Mouse (Mus musculus) MEL (cell line): ENCODE results near the gene Tmem179. TPM values are rescaled to one million over a fixed set of nuclear protein-coding genes. Genes with fewer than 3 reads are reported as not detected.

Experiments
- DNase-seq: peaks from one replicate; pipeline ENCODE4 v3.0.0; 2011; ENCODE audit warnings: low read depth, low spot score
- H3K27ac ChIP-seq: 2 replicates; pipeline ENCODE4 v1.5.1; 2012; ENCODE audit warnings: low read depth, mild to moderate bottlenecking, control low read depth, low read length, moderate library complexity; ENCODE audit not compliant: control insufficient read depth
- H3K27me3 ChIP-seq, 2 experiments: fragments of 150-350 bp in 1 of 2; sonication (generic) in 1 of 2; 2 replicates each; pipeline ENCODE4 v1.6.1; 2012; ENCODE audit warnings: low read length in 2 of 2, mild to moderate bottlenecking in 2 of 2, improper control_type of control experiment in 1 of 2, moderate library complexity in 1 of 2; ENCODE audit not compliant: insufficient read depth in 2 of 2, control insufficient read depth in 1 of 2
- H3K36me3 ChIP-seq, 2 experiments: 2 replicates each; pipeline ENCODE4 v1.6.1; 2012 to 2014; ENCODE audit warnings: low read length in 2 of 2, improper control_type of control experiment in 1 of 2, inconsistent platforms in 1 of 2, mild to moderate bottlenecking in 1 of 2; ENCODE audit not compliant: insufficient read depth in 2 of 2, control insufficient read depth in 1 of 2
- H3K4me1 ChIP-seq, 2 experiments: fragments of 150-350 bp in 1 of 2; sonication (generic) in 1 of 2; 2 replicates each; pipeline ENCODE4 v1.6.1; 2012; ENCODE audit warnings: low read length in 2 of 2, improper control_type of control experiment in 1 of 2, mild to moderate bottlenecking in 1 of 2; ENCODE audit not compliant: insufficient read depth in 2 of 2, control insufficient read depth in 1 of 2
- H3K4me3 ChIP-seq, 2 experiments: fragments of 150-350 bp in 1 of 2; sonication (generic) in 1 of 2; 2 replicates each; pipeline ENCODE4 v1.5.1; 2012; ENCODE audit warnings: low read depth in 2 of 2, low read length in 2 of 2, mild to moderate bottlenecking in 2 of 2, moderate library complexity in 2 of 2, control low read depth in 1 of 2, improper control_type of control experiment in 1 of 2; ENCODE audit not compliant: control insufficient read depth in 1 of 2, insufficient read depth in 1 of 2
- H3K79me2 ChIP-seq: 2 replicates; pipeline ENCODE4 v1.6.1; 2012; ENCODE audit warnings: mild to moderate bottlenecking, low read length, moderate library complexity; ENCODE audit not compliant: control insufficient read depth, poor library complexity, insufficient read depth
- H3K9ac ChIP-seq: 2 replicates; pipeline ENCODE4 v1.6.1; 2012; ENCODE audit warnings: low read depth, mild to moderate bottlenecking, control low read depth, low read length, moderate library complexity; ENCODE audit not compliant: control insufficient read depth, poor library complexity, severe bottlenecking
- H3K9me3 ChIP-seq: fragments of 150-350 bp; sonication (generic); replicated peaks from 2 replicates; pipeline ENCODE4 v1.6.1; 2012; ENCODE audit warnings: mild to moderate bottlenecking, low read length, improper control_type of control experiment, moderate library complexity; ENCODE audit not compliant: insufficient read depth
- BHLHE40 ChIP-seq: IDR thresholded peaks from 2 replicates; pipeline ENCODE4 v1.6.1; 2012; ENCODE audit warnings: low read depth, mild to moderate bottlenecking, inconsistent platforms, low read length, improper control_type of control experiment, borderline replicate concordance
- CHD2 ChIP-seq: IDR thresholded peaks from 2 replicates; pipeline ENCODE4 v1.6.1; 2011; ENCODE audit warnings: low read length, improper control_type of control experiment
- CTCF ChIP-seq, 3 experiments: IDR thresholded peaks in 2 of 3; conservative IDR thresholded peaks in 1 of 3; 2 replicates each; pipeline ENCODE4 v1.5.1; 2011 to 2012; ENCODE audit warnings: low read length in 3 of 3, low read depth in 2 of 3, mild to moderate bottlenecking in 2 of 3, improper control_type of control experiment in 1 of 3, inconsistent platforms in 1 of 3, mixed read lengths in 1 of 3, moderate library complexity in 1 of 3; ENCODE audit not compliant: control insufficient read depth in 1 of 3, insufficient read depth in 1 of 3, poor library complexity in 1 of 3, severe bottlenecking in 1 of 3
- E2F4 ChIP-seq: IDR thresholded peaks from 2 replicates; pipeline ENCODE4 v1.6.1; 2011; ENCODE audit warnings: low read depth, low read length, improper control_type of control experiment, borderline replicate concordance
- EP300 ChIP-seq, 2 experiments: IDR thresholded peaks; 2 replicates each; pipeline ENCODE4 v1.6.1; 2011; ENCODE audit warnings: improper control_type of control experiment in 2 of 2, low read length in 2 of 2, low read depth in 1 of 2, mild to moderate bottlenecking in 1 of 2
- GABPA ChIP-seq: IDR thresholded peaks from 2 replicates; pipeline ENCODE4 v1.6.1; 2012; ENCODE audit warnings: low read depth, mild to moderate bottlenecking, inconsistent platforms, low read length, improper control_type of control experiment, moderate library complexity
- GATA1 ChIP-seq: IDR thresholded peaks from 2 replicates; pipeline ENCODE4 v1.6.1; 2011; ENCODE audit warnings: low read depth, low read length, improper control_type of control experiment
- HCFC1 ChIP-seq: IDR thresholded peaks from 2 replicates; pipeline ENCODE4 v1.6.1; 2012; ENCODE audit warnings: low read depth, mild to moderate bottlenecking, inconsistent platforms, low read length, improper control_type of control experiment, moderate library complexity
- KAT2A ChIP-seq: conservative IDR thresholded peaks from 2 replicates; pipeline ENCODE4 v1.6.1; 2012; ENCODE audit warnings: low read depth, low read length, improper control_type of control experiment, inconsistent platforms
- MAFK ChIP-seq: IDR thresholded peaks from 2 replicates; pipeline ENCODE4 v1.6.1; 2011; ENCODE audit warnings: low read depth, mild to moderate bottlenecking, low read length, improper control_type of control experiment, borderline replicate concordance
- MAZ ChIP-seq: IDR thresholded peaks from 2 replicates; pipeline ENCODE4 v1.6.1; 2012; ENCODE audit warnings: low read depth, mild to moderate bottlenecking, inconsistent platforms, low read length, improper control_type of control experiment
- MYB ChIP-seq: IDR thresholded peaks from 2 replicates; pipeline ENCODE4 v1.6.1; 2011; ENCODE audit warnings: mild to moderate bottlenecking, low read depth, low read length, improper control_type of control experiment
- MYC ChIP-seq: IDR thresholded peaks from 2 replicates; pipeline ENCODE4 v1.6.1; 2011; ENCODE audit warnings: low read depth, mild to moderate bottlenecking, low read length, improper control_type of control experiment, moderate library complexity
- NELFE ChIP-seq: IDR thresholded peaks from 2 replicates; pipeline ENCODE4 v1.6.1; 2011; ENCODE audit warnings: low read depth, low read length, improper control_type of control experiment
- NRF1 ChIP-seq: IDR thresholded peaks from 2 replicates; pipeline ENCODE4 v1.6.1; 2014; ENCODE audit warnings: low read depth, mild to moderate bottlenecking, inconsistent platforms, low read length, improper control_type of control experiment, moderate library complexity; ENCODE audit not compliant: poor library complexity, insufficient read depth, severe bottlenecking
- POLR2AphosphoS5 ChIP-seq: IDR thresholded peaks from 2 replicates; pipeline ENCODE4 v1.6.1; 2012; ENCODE audit warnings: low read depth, borderline replicate concordance, mild to moderate bottlenecking, inconsistent platforms, low read length, moderate library complexity, mixed read lengths
- RCOR1 ChIP-seq: IDR thresholded peaks from 2 replicates; pipeline ENCODE4 v1.6.1; 2012; ENCODE audit warnings: low read depth, mild to moderate bottlenecking, inconsistent platforms, low read length, improper control_type of control experiment
- SIN3A ChIP-seq: IDR thresholded peaks from 2 replicates; pipeline ENCODE4 v1.6.1; 2012; ENCODE audit warnings: low read length, improper control_type of control experiment, inconsistent platforms
- TAL1 ChIP-seq: IDR thresholded peaks from 2 replicates; pipeline ENCODE4 v1.6.1; 2012; ENCODE audit warnings: mild to moderate bottlenecking, inconsistent platforms, low read length, moderate library complexity, mixed read lengths
- TBP ChIP-seq: IDR thresholded peaks from 2 replicates; pipeline ENCODE4 v1.8.0; 2011; ENCODE audit warnings: low read depth, low read length, improper control_type of control experiment
- TCF12 ChIP-seq: IDR thresholded peaks from 2 replicates; pipeline ENCODE4 v1.6.1; 2014; ENCODE audit warnings: low read depth, mild to moderate bottlenecking, inconsistent platforms, low read length, improper control_type of control experiment, moderate library complexity
- UBTF ChIP-seq: IDR thresholded peaks from 2 replicates; pipeline ENCODE4 v1.6.1; 2012; ENCODE audit warnings: low read depth, mild to moderate bottlenecking, inconsistent platforms, low read length, improper control_type of control experiment, moderate library complexity, borderline replicate concordance; ENCODE audit not compliant: insufficient read depth
- USF1 ChIP-seq: IDR thresholded peaks from 2 replicates; pipeline ENCODE4 v1.6.1; 2014; ENCODE audit warnings: low read depth, mild to moderate bottlenecking, inconsistent platforms, low read length, improper control_type of control experiment, moderate library complexity
- ZC3H11A ChIP-seq: IDR thresholded peaks from 2 replicates; pipeline ENCODE4 v1.6.1; 2012; ENCODE audit warnings: low read depth, mild to moderate bottlenecking, inconsistent platforms, low read length, improper control_type of control experiment
- ZKSCAN1 ChIP-seq: IDR thresholded peaks from 2 replicates; pipeline ENCODE4 v1.6.1; 2012; ENCODE audit warnings: low read depth, mild to moderate bottlenecking, inconsistent platforms, low read length, improper control_type of control experiment, moderate library complexity
- ZNF384 ChIP-seq: IDR thresholded peaks from 2 replicates; pipeline ENCODE4 v1.6.1; 2012; ENCODE audit warnings: low read depth, mild to moderate bottlenecking, inconsistent platforms, low read length, improper control_type of control experiment
- polyA plus RNA-seq, 2 experiments: library from polyadenylated mRNA; stranded (reverse) in 1 of 2; unstranded in 1 of 2; fragments of >175 nt in 1 of 2; fragments of >200 nt in 1 of 2; gene quantifications; 2 replicates each; pipeline versions ENCODE4 v1.2.1 to v1.2.4; 2012; ENCODE audit warnings: low replicate concordance in 2 of 2, low read depth in 1 of 2; ENCODE audit not compliant: insufficient read length in 2 of 2, insufficient read depth in 1 of 2, missing spikeins in 1 of 2
- total RNA-seq: library from RNA; depleted of rRNA; stranded (reverse); fragments of 300-350 nt; gene quantifications from 2 replicates; pipeline ENCODE4 v1.2.3, GENCODE M21; 2012

Tmem179 gene
- total and polyA plus RNA-seq, 3 experiments: 0.08 to 0.10 TPM; not detected in 1

DNA sequence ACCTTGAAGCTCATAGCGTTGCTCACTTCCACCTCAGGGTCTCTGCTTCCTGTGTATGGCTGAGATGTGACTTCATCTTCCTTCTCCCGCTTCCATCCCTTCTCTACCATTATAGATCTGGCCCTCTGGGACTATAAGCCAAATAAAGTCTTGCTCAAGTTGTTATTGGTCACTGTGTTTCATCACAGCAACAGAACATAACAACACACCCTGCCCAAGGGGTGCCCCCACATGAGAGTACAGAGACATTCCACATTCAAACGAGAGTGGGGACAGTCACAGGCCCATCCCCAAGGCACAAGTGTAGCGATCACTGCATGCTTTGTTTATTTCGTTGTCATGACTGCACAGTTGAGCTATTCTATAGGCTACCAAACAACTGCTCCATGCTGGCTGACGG lies 20.7 kb upstream of the Tmem179 start:
- Histone ChIP-seq H3K79me2 (no peaks in the 10 kb centered on the region), H3K4me3 (no peak overlapping the region), H3K27me3 (0 out of 4 replicates have a peak, but pooled peaks cover 0 to 2% of the 10 kb centered on the region in 2 experiments), H3K9me3 (no peaks in the 10 kb centered on the region), H3K27ac (no peak overlapping the region), H3K9ac (no peak overlapping the region), H3K36me3 (no peaks in the 10 kb centered on the region), H3K4me1 (no peaks in the 10 kb centered on the region)
- TF ChIP-seq CTCF (IDR thresholded peaks at IDR 0.05 in 2 of 3, conservative IDR thresholded peaks at IDR 0.05 in 1 of 3; ENCODE audit: control insufficient read depth in 1 of 3, insufficient read depth in 1 of 3, low read depth in 2 of 3, low read length in 3 of 3, poor library complexity in 1 of 3, severe bottlenecking in 1 of 3): no peak
- peak; percentile 91; the same call in 1 of the 2 replicates for TF ChIP-seq POLR2AphosphoS5
- DNase-seq: no peak

DNA sequence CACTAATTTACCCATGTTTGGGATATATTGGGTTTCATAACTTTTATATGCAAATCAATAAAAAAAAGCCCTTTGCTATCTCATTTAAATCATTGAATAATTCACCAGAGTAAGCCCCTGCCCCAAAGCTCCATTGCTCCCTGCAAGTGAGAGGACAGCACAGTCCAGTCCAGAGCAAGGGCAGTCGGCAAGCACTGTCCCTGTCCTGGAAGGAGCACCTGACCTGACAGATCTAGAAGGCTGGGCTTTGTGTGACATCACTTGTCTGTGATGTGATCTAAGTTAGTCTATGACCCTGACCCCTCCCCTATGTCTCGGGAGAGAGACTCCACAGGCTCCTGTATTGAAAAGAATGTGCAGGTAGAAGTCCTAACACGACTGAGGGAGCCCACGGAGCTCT lies 17.2 kb upstream of the Tmem179 start:
- Histone ChIP-seq H3K79me2 (no peaks in the 10 kb centered on the region), H3K4me3 (no peak overlapping the region), H3K36me3 (no peaks in the 10 kb centered on the region), H3K27ac (no peak overlapping the region), H3K27me3 (0 out of 4 replicates have a peak, but pooled peaks cover 0 to 2% of the 10 kb centered on the region in 2 experiments), H3K9me3 (no peaks in the 10 kb centered on the region), H3K9ac (no peak overlapping the region), H3K4me1 (no peaks in the 10 kb centered on the region)
- TF ChIP-seq CHD2 (no peak), HCFC1 (no peak), MAZ (no peak), E2F4 (no peak), GATA1 (no peak), RCOR1 (no peak), ZNF384 (no peak), MYC (no peak), KAT2A (no peak), UBTF (no peak), ZKSCAN1 (no peak), EP300 (IDR thresholded peaks at IDR 0.05; ENCODE audit: low read depth in 1 of 2, low read length in 2 of 2) (no peak), BHLHE40 (no peak), TBP (no peak)
- DNase-seq: no peak

DNA sequence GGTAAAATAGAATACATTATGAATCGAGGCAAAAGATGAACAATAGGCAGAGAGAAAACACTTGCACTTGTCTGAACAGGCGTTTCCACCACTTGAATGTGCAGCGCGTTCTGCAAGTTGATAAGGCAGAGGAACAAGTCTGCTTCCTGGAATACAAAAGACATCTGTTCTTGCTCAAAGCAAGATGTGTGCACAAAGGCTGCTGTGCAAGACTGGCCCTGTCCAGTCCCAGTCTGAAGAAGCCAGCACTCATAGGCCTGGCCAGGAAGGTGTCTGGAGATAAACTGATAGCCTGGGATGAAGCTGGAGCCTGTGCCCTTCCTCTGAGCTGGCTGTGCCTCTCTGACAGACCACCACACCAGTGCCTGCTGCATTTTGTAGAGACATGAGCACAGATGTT lies 1.6 kb upstream of the Tmem179 start:
- no peak overlapping the region for H3K27ac ChIP-seq
- no peak overlapping the region for H3K4me3 ChIP-seq
- no peak for DNase-seq

More for the DNA sequence above, 1.6 kb upstream of the Tmem179 start:
- Histone ChIP-seq H3K4me1 (no peaks in the 10 kb centered on the region), H3K9ac (no peak overlapping the region), H3K36me3 (no peaks in the 10 kb centered on the region), H3K79me2 (no peaks in the 10 kb centered on the region), H3K9me3 (no peaks in the 10 kb centered on the region), H3K27me3 (peaks cover 0 to 1% of the 10 kb centered on the region in 2 experiments; a peak in 2 of 4 replicates)
- TF ChIP-seq EP300 (IDR thresholded peaks at IDR 0.05; ENCODE audit: low read depth in 1 of 2, low read length in 2 of 2) (no peak), NELFE (no peak), MYC (no peak), TAL1 (no peak), SIN3A (no peak), MAFK (no peak), USF1 (no peak), ZC3H11A (no peak), BHLHE40 (no peak), NRF1 (no peak), E2F4 (no peak), GABPA (no peak), MYB (no peak), TBP (no peak), RCOR1 (no peak), TCF12 (no peak)
- TF ChIP-seq, all 39 proteins: peak for 0
